Mouse (Mus musculus): ENCODE measurements around the gene Grm2. TPM values are rescaled to one million over a fixed set of nuclear protein-coding genes. Genes with fewer than 3 reads are reported as not detected.

Grm2 gene
- polyA plus RNA-seq, 1 experiment from 2014 or later = not detected

GRCm38 (mm10) chr9:106676571-106676970 is 20.7 kb upstream of the Grm2 start:
- Histone ChIP-seq H3K9me3 (no peaks in the 10 kb centered on the region), H3K36me3 (peaks cover 66% of the 10 kb centered on the region), H3K4me1 (peaks cover 9% of the 10 kb centered on the region), H3K4me3 (no peak overlapping the region), H3K9ac (no peak overlapping the region; the same call in 1 of the 2 replicates), H3K27ac (replicated peaks) (no peak overlapping the region), H3K4me2 (no peak overlapping the region), H3K27me3 (replicated peaks) (no peaks in the 10 kb centered on the region)
- WGBS = 67% methylated on average over 4 of the region's 4 CpGs
- no peak for ATAC-seq (ENCODE audit: extremely low read depth, insufficient number of reproducible peaks, low FRiP score, low TSS enrichment)

DNA sequence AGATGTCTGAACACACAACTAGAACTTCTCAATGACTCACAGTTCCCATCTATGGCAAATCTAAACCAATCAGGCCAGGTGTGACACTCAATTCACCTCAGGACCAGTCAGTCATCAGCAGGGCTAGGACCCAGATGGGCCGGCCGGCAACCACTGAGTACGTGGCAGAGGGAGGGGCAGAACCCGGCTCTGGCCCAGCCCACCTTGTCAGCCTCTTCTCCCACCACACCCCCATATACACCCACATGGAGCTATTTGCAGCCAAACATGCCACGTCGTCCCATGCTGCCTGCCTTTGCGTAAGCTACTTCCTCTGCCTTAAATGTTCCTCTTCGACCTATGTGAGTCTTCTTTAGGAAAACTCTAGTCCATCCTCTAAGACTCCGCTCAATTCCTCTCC is 20.1 kb upstream of the Grm2 start:
- Histone ChIP-seq H3K27ac (replicated peaks) (no peak overlapping the region), H3K4me2 (no peak overlapping the region), H3K36me3 (peaks cover 66% of the 10 kb centered on the region), H3K9me3 (no peaks in the 10 kb centered on the region), H3K27me3 (replicated peaks) (no peaks in the 10 kb centered on the region), H3K4me3 (no peak overlapping the region), H3K4me1 (peaks cover 13% of the 10 kb centered on the region), H3K9ac (no peak overlapping the region)
- ATAC-seq (ENCODE audit: extremely low read depth, insufficient number of reproducible peaks, low FRiP score, low TSS enrichment) = no peak
- 73% methylated on average over 9 of the region's 9 CpGs for WGBS

GRCm38 (mm10) chr9:106675480-106675879 is 19.6 kb upstream of the Grm2 start:
- Histone ChIP-seq H3K27me3 (replicated peaks) (no peaks in the 10 kb centered on the region), H3K36me3 (peaks cover 66% of the 10 kb centered on the region), H3K27ac (replicated peaks) (no peak overlapping the region), H3K4me2 (no peak overlapping the region), H3K4me3 (no peak overlapping the region), H3K9ac (no peak overlapping the region), H3K9me3 (no peaks in the 10 kb centered on the region), H3K4me1 (peaks cover 13% of the 10 kb centered on the region)
- no peak for ATAC-seq (ENCODE audit: extremely low read depth, insufficient number of reproducible peaks, low FRiP score, low TSS enrichment)
- WGBS = 0% methylated on average over 1 of the region's 1 CpGs

GRCm38 (mm10) chr9:106673860-106674259 is 18.0 kb upstream of the Grm2 start:
- H3K36me3 ChIP-seq = peaks cover 66% of the 10 kb centered on the region
- WGBS = 83% methylated on average over 2 of the region's 2 CpGs

DNA sequence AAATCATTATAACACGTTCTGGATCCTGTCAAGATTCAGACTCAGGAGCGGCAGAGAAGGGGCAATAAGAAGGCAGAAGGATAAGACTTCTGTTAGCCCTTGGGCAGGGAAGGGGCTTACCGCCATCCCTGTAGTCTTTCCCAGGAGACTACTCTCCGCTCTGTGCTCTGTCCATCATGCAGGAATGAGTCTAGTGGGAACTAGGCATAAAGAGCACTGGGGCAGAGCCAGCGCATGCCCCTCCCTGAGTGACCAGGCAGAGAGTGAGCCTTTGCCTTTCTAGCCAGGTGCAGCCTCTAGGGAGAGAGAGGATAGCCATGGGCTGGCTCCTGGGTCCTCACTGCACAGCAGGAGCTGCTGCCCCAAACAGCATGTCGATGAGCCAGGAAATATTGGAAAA is 9.0 kb upstream of the Grm2 start:
- Histone ChIP-seq H3K4me3 (no peak overlapping the region), H3K4me1 (peaks cover 27% of the 10 kb centered on the region), H3K9ac (no peak overlapping the region), H3K27me3 (replicated peaks) (no peaks in the 10 kb centered on the region), H3K36me3 (peaks cover 87% of the 10 kb centered on the region), H3K9me3 (no peaks in the 10 kb centered on the region), H3K27ac (replicated peaks) (no peak overlapping the region), H3K4me2 (no peak overlapping the region)
- 82% methylated on average over 6 of the region's 6 CpGs for WGBS
- no peak for ATAC-seq (ENCODE audit: extremely low read depth, insufficient number of reproducible peaks, low FRiP score, low TSS enrichment)

More at GRCm38 (mm10) chr9:106673860-106674259, 18.0 kb upstream of the Grm2 start:
- Histone ChIP-seq H3K9me3 (no peaks in the 10 kb centered on the region), H3K4me3 (no peak overlapping the region), H3K4me2 (no peak overlapping the region), H3K27me3 (replicated peaks) (no peaks in the 10 kb centered on the region), H3K9ac (no peak overlapping the region), H3K4me1 (peaks cover 13% of the 10 kb centered on the region), H3K27ac (replicated peaks) (no peak overlapping the region)
- no peak for ATAC-seq (ENCODE audit: extremely low read depth, insufficient number of reproducible peaks, low FRiP score, low TSS enrichment)

DNA sequence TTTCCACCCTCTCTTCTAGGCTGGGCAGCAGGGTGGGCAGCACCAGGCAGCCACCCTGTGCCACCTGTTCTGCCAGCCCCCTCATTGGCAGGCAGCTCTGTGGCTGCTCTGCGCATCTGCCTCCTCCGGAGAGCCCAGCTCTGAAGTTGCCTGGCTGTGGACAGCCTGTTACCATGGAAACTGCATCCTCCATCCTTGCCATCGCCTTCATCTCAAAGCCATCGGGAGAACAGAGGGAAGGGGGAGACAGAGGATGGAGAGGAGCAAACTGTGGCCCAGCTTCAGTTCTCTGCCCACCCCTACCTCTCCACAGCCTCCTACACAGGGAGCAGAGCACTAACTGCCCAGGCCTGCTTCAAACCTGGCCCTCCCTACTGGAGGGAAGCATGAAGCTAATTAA is 8.6 kb upstream of the Grm2 start:
- ATAC-seq (ENCODE audit: extremely low read depth, insufficient number of reproducible peaks, low FRiP score, low TSS enrichment) = no peak
- Histone ChIP-seq H3K4me3 (no peak overlapping the region), H3K27ac (replicated peaks) (no peak overlapping the region), H3K4me1 (peaks cover 27% of the 10 kb centered on the region), H3K36me3 (peaks cover 87% of the 10 kb centered on the region), H3K27me3 (replicated peaks) (no peaks in the 10 kb centered on the region), H3K4me2 (no peak overlapping the region), H3K9ac (no peak overlapping the region), H3K9me3 (no peaks in the 10 kb centered on the region)
- 74% methylated on average over 4 of the region's 4 CpGs for WGBS

DNA sequence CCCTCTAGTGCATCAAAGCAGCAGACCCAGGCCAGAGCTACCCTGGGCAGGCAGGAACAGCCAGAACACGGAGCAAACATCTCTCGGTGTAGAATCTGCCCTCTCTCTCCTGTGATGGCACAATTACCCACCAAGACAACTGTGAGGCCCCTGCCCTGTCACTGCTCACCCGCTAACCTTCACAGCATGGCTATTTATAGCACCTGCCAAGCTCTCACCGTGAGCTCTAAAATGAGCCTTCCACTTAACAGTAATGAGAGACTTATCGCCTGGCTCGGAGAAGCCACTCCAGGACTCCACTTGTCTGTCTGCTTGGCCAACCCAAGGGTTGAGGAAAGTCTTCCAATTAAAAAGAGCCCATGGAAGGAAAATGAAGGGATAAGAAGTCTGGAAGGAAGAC is 7.3 kb upstream of the Grm2 start:
- no peak overlapping the region for H3K9ac ChIP-seq
- no peaks in the 10 kb centered on the region for H3K9me3 ChIP-seq
- 39% methylated on average over 6 of the region's 6 CpGs for WGBS
- peak overlapping the region; percentile 50; the same call in 1 of the 2 replicates for H3K27ac ChIP-seq (replicated peaks)
- ATAC-seq (ENCODE audit: extremely low read depth, insufficient number of reproducible peaks, low FRiP score, low TSS enrichment) = no peak
- peak overlapping the region; percentile 36 for H3K4me2 ChIP-seq
- H3K36me3 ChIP-seq = peaks cover 87% of the 10 kb centered on the region
- peaks cover 27% of the 10 kb centered on the region for H3K4me1 ChIP-seq
- no peaks in the 10 kb centered on the region for H3K27me3 ChIP-seq (replicated peaks)
- H3K4me3 ChIP-seq = no peak overlapping the region

DNA sequence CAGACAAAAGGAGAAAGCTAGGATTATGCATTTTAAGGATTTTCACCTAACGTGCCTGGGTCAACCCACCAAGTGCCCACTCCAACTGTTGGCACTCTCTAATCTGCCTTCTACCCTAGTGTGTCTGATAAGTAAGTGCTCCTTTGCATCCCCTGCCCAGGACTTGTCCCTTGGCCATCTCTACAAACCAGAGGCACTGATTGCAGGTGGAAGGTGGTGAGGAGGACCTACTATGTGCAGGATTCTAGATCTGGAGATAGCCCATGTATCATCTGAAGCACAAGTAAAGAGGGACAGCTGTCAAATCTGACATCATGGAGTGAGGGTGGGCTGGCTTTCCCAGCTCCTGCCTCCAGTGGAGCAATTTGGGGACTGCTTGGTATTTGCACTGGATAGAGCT is 4.1 kb upstream of the Grm2 start:
- H3K9ac ChIP-seq = no peak overlapping the region
- no peak for ATAC-seq (ENCODE audit: extremely low read depth, insufficient number of reproducible peaks, low FRiP score, low TSS enrichment)
- H3K9me3 ChIP-seq = no peaks in the 10 kb centered on the region
- WGBS = 69% methylated on average over 1 of the region's 1 CpGs
- H3K4me1 ChIP-seq = peaks cover 38% of the 10 kb centered on the region
- H3K27ac ChIP-seq (replicated peaks) = no peak overlapping the region
- no peak overlapping the region for H3K4me2 ChIP-seq
- H3K4me3 ChIP-seq = no peak overlapping the region
- H3K27me3 ChIP-seq (replicated peaks) = peaks cover 23% of the 10 kb centered on the region
- peaks cover 58% of the 10 kb centered on the region for H3K36me3 ChIP-seq

DNA sequence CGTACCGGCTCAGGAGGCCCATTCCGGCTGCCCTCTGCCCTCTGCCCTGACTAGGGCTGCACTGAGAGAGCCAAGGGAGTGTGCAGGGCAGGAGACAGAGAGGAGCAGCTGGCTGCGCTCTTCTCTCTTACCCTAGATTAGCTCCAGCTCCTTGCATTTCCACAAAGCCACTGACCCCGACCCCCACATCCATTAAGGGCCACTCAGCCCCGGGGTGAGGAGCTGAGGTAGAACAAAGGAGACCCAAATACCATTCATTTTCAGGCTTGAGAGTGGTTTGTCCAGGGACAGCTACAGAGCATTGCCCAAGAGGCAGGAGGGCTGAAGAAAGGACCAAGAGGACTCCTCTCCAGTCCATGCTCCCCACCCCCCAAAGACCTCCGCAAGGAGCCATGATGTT is 3.6 kb upstream of the Grm2 start:
- Histone ChIP-seq H3K4me2 (no peak overlapping the region), H3K27me3 (replicated peaks) (peaks cover 28% of the 10 kb centered on the region), H3K36me3 (peaks cover 54% of the 10 kb centered on the region), H3K4me3 (no peak overlapping the region), H3K4me1 (peaks cover 38% of the 10 kb centered on the region), H3K9ac (no peak overlapping the region), H3K9me3 (no peaks in the 10 kb centered on the region), H3K27ac (replicated peaks) (no peak overlapping the region)
- WGBS = 77% methylated on average over 7 of the region's 7 CpGs
- ATAC-seq (ENCODE audit: extremely low read depth, insufficient number of reproducible peaks, low FRiP score, low TSS enrichment) = no peak

DNA sequence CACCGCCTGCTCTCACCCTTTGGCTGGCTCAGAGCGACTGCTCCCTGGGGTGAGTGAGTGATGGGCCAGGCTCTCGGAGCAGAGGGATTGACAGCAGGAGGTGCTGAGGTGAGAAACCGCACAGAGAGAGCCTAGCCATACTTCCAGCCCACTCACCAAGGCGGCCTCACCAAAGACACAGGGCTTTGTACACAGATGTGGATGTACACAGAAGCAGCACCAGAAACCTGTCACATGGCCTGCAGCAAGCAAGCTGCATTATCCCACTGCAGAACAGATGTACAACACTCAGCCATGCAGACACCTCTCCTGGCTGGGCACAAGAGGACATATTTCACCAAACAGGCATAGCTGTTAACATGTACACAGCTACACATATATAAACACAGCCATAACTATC is 1.7 kb upstream of the Grm2 start:
- ATAC-seq (ENCODE audit: extremely low read depth, insufficient number of reproducible peaks, low FRiP score, low TSS enrichment) = no peak
- H3K27me3 ChIP-seq (replicated peaks) = peaks cover 46% of the 10 kb centered on the region
- WGBS = 20% methylated on average over 5 of the region's 5 CpGs
- H3K4me3 ChIP-seq = no peak overlapping the region
- H3K9ac ChIP-seq = no peak overlapping the region
- H3K9me3 ChIP-seq = no peaks in the 10 kb centered on the region
- H3K27ac ChIP-seq (replicated peaks) = no peak overlapping the region
- no peak overlapping the region for H3K4me2 ChIP-seq
- peaks cover 21% of the 10 kb centered on the region for H3K4me1 ChIP-seq
- peaks cover 47% of the 10 kb centered on the region for H3K36me3 ChIP-seq

DNA sequence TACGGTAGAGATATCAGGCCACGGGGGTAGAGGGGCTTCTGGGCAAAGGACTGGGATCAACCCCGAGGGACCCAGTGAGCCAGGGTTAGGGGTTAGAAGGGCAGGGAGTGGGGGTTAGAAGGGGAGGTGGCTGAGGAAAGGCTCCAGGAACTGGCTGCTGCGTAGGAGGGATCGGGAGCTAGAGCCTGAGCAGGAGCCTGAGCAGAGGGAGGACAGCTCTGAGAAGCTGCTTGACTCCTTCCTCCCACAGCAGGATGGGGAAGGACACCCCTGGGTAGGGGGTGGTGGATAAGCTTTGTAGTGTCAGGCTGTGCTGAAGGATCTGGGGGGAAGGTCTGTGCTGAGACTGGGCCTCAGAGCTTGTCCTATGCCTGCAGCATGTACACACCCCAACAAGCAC is 938 bp upstream of the Grm2 start:
- Histone ChIP-seq H3K36me3 (peaks cover 40% of the 10 kb centered on the region), H3K4me2 (no peak overlapping the region), H3K27me3 (replicated peaks) (peaks cover 53% of the 10 kb centered on the region), H3K4me1 (peaks cover 19% of the 10 kb centered on the region), H3K27ac (replicated peaks) (no peak overlapping the region), H3K4me3 (no peak overlapping the region), H3K9ac (no peak overlapping the region), H3K9me3 (no peaks in the 10 kb centered on the region)
- 11% methylated on average over 5 of the region's 5 CpGs for WGBS
- ATAC-seq (ENCODE audit: extremely low read depth, insufficient number of reproducible peaks, low FRiP score, low TSS enrichment) = no peak

DNA sequence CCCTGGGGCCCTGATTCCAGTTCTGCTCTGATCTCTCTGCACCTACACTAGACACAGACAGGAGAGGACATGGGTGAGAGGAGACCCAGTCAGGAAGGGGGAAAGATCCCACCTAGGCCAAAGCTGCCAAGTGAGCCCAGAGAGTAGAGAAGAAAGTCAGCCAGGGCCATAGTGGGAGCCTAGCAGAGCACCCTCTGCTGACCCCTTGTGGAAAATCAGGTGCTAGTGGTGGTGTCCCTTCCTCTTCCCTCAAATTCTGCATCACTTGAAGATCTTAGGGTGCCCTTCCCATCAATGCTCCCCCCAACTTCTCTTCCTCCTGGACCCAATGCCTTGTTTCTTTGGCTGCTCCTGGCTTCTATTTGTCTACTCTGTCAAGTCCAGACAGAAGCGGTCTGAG is 3.2 kb downstream of the Grm2 start:
- Histone ChIP-seq H3K27me3 (replicated peaks) (peaks cover 73% of the 10 kb centered on the region), H3K4me1 (peaks cover 11% of the 10 kb centered on the region), H3K4me3 (no peak overlapping the region), H3K9me3 (no peaks in the 10 kb centered on the region), H3K4me2 (no peak overlapping the region), H3K36me3 (no peaks in the 10 kb centered on the region), H3K27ac (replicated peaks) (no peak overlapping the region), H3K9ac (no peak overlapping the region)
- WGBS = 67% methylated on average over 1 of the region's 1 CpGs
- ATAC-seq (ENCODE audit: extremely low read depth, insufficient number of reproducible peaks, low FRiP score, low TSS enrichment) = no peak

All from heart, embryonic 13.5 days (tissue).